Mouse (Mus musculus) layer of hippocampus, postnatal 36 days (tissue): ENCODE data around the gene Tmem245. TPM values are rescaled to one million over a fixed set of nuclear protein-coding genes. Genes with fewer than 3 reads are reported as not detected.

Experiments used
- DNase-seq, 2 experiments: peaks; one replicate each; pipeline ENCODE4 v3.0.0; 2022
- total RNA-seq, 2 experiments: library from RNA; stranded (reverse); gene quantifications; 2 replicates each; pipeline ENCODE4 v1.2.3; 2021

Tmem245 gene
- total RNA-seq: 10 to 100 TPM; 34.2 to 34.8 TPM

- peak; percentile 92 to 93 for DNase-seq
These were observed at the start of gene Tmem245 for GRCm38 (mm10) chr4:56946641-56947640. TSS of gene Tmem245 (minus strand) at chr4:56947437.

GRCm38 (mm10) chr4:56993331-56993730, 46.1 kb upstream of the Tmem245 start:
- DNase-seq: no peak

GRCm38 (mm10) chr4:56991951-56992350, 44.7 kb upstream of the Tmem245 start:
- DNase-seq: no peak

GRCm38 (mm10) chr4:56990215-56990584, 43.0 kb upstream of the Tmem245 start, which contains the start of gene Frrs1l:
TSS of gene Frrs1l (minus strand) at chr4:56990391.
- DNase-seq: peak; percentile 68

GRCm38 (mm10) chr4:56989431-56990214, 42.4 kb upstream of the Tmem245 start:
- peak; percentile 45 for DNase-seq

GRCm38 (mm10) chr4:56965586-56966179, 18.4 kb upstream of the Tmem245 start:
- DNase-seq: no peak

GRCm38 (mm10) chr4:56963687-56964086, 16.4 kb upstream of the Tmem245 start:
- no peak for DNase-seq

GRCm38 (mm10) chr4:56961320-56961925, 14.2 kb upstream of the Tmem245 start:
- DNase-seq: no peak

- no peak for DNase-seq
These were observed 10.3 kb upstream of the Tmem245 start for GRCm38 (mm10) chr4:56957518-56957917.

GRCm38 (mm10) chr4:56953235-56953634, 6.0 kb upstream of the Tmem245 start:
- no peak for DNase-seq

GRCm38 (mm10) chr4:56951701-56952100, 4.5 kb upstream of the Tmem245 start:
- no peak for DNase-seq

GRCm38 (mm10) chr4:56949494-56949893, 2.3 kb upstream of the Tmem245 start:
- no peak for DNase-seq

- no peak for DNase-seq
These were observed 1.1 kb downstream of the Tmem245 start for GRCm38 (mm10) chr4:56946180-56946579.

GRCm38 (mm10) chr4:56944286-56944685, 3.0 kb downstream of the Tmem245 start:
- DNase-seq: no peak

GRCm38 (mm10) chr4:56943258-56943657, 4.0 kb downstream of the Tmem245 start:
- DNase-seq: no peak

GRCm38 (mm10) chr4:56942567-56942966, 4.7 kb downstream of the Tmem245 start:
- no peak for DNase-seq

- DNase-seq: no peak
These were observed 5.8 kb downstream of the Tmem245 start for GRCm38 (mm10) chr4:56941481-56941880.

- no peak for DNase-seq
These were observed 10.1 kb downstream of the Tmem245 start for GRCm38 (mm10) chr4:56937136-56937535.

GRCm38 (mm10) chr4:56935327-56935726, 11.9 kb downstream of the Tmem245 start:
- no peak for DNase-seq

- no peak for DNase-seq
These were observed 14.1 kb downstream of the Tmem245 start for GRCm38 (mm10) chr4:56933154-56933553.

GRCm38 (mm10) chr4:56932096-56932495, 15.1 kb downstream of the Tmem245 start:
- no peak for DNase-seq

- no peak for DNase-seq
These were observed 16.9 kb downstream of the Tmem245 start for GRCm38 (mm10) chr4:56930312-56930711.
